Mouse (Mus musculus): ENCODE measurements around the gene Odf3l2. TPM values are rescaled to one million over a fixed set of nuclear protein-coding genes. Genes with fewer than 3 reads are reported as not detected.

The Odf3l2 gene
- total RNA-seq, 2 experiments from 2014 or later: 56.6 to 180 TPM

- DNase-seq: peak; percentile 57
- intact Hi-C loops (cut with DNase I): loop anchor here (5.0 kb wide), 1 partner anchor 35 kb away; the partner anchor contains the start of gene Odf3l2
- peak overlapping the region; percentile 36 for H3K4me3 ChIP-seq
- TF ChIP-seq CTCF (IDR thresholded peaks at IDR 0.05): peak; percentile 52
- no peak overlapping the region for H3K27ac ChIP-seq
Measured at GRCm38 (mm10) chr10:79612192-79613135, 33.1 kb downstream of the Odf3l2 start.

DNA sequence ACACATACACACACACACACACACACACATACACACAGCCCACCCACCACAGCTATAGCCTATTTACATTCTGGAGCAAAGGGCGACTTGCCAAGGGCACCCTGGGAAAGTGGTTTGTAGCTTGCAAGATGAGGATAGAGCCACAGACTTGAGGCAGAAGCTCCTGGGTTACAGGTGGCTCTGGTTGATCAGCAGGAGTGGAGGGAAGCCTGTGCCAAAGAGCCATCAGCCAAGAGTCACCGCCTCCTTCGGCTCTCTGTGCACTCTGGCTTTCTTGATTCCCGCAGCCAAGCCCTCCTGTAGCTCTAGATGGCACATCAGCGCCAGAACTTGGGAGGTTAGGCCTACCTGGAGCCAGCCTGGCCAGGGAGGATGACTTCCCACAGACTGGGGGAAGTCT is 34.2 kb downstream of the Odf3l2 start:
- TF ChIP-seq CTCF (IDR thresholded peaks at IDR 0.05): no peak
- DNase-seq: no peak
- Histone ChIP-seq H3K27ac (no peak overlapping the region), H3K4me3 (no peak overlapping the region)
- intact Hi-C loops (cut with DNase I): loop anchor here (5.0 kb wide), 1 partner anchor 36 kb away; the partner anchor contains the start of gene Odf3l2

DNA sequence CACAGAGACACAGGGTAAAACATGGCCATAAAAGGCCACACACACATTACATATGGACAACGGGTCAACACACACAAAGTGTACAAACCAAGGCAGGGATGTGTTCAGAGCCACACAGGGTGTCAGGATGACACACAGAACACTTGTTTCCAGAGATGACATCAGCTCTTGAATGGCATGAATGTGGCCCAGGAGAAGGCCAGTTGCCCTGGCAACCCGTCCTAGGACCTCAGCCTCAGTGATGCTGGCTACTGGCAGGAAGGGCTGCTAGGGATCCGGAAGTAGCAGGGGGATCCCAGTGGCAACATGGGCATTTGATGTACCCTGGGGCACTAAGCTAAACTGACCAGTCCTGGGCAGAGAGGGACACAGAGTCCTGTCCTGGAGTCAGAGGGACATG is 36.3 kb downstream of the Odf3l2 start:
- Histone ChIP-seq H3K4me3 (no peak overlapping the region), H3K27ac (no peak overlapping the region)
- intact Hi-C loops (cut with DNase I): no loop called here
- DNase-seq: no peak
- TF ChIP-seq CTCF (IDR thresholded peaks at IDR 0.05): no peak

DNA sequence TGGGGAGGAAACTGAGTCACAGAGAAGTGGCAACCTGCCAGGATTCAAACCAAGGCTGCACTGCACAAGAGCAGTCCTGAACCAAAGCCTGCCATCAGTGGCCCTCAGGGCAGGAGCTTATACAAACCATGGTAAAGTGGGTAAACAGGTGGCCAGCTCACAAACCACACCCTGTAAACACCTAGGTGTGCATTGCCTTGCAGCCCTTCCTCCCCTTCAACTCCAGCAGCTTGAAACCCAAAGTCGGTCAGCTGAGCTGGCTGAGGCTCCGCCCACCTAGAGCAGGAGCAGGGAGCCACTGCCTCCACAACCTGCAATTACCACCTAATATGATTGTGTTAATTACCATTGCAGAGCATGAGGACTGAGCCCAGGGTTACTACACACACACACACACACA is 37.6 kb downstream of the Odf3l2 start:
- no peak for TF ChIP-seq CTCF (IDR thresholded peaks at IDR 0.05)

DNA sequence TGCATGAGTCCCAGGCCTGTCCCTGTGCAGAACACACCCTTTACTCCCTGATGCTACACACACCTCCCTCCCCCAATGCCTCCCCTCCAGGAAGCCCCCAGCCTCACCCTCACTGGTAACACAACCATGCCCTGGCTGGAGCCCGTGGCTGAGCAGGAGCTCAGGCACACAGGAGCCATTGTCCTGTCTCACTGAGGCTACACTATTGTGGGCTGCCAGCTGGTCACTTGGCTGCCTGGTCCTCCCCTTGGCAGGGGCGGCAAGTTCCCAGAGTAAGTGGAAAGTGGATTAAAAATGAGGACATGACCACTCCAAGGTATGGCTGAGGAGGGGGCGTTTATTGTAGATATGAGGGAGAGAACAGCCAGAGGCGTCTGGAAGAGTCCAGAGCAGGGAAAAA is 39.0 kb downstream of the Odf3l2 start:
- no peak overlapping the region for H3K27ac ChIP-seq
- no peak overlapping the region for H3K4me3 ChIP-seq
- DNase-seq: no peak
- no peak for TF ChIP-seq CTCF (IDR thresholded peaks at IDR 0.05)
- intact Hi-C loops (cut with DNase I): no loop called here

More for the DNA sequence above, 37.6 kb downstream of the Odf3l2 start:
- DNase-seq: no peak
- Histone ChIP-seq H3K27ac (no peak overlapping the region), H3K4me3 (no peak overlapping the region)
- intact Hi-C loops (cut with DNase I): no loop called here

- Histone ChIP-seq H3K4me3 (no peak overlapping the region), H3K27ac (no peak overlapping the region)
- TF ChIP-seq CTCF (IDR thresholded peaks at IDR 0.05): no peak
- intact Hi-C loops (cut with DNase I): no loop called here
- DNase-seq: no peak
Measured at GRCm38 (mm10) chr10:79597936-79598230, 47.7 kb downstream of the Odf3l2 start.

- Histone ChIP-seq H3K27ac (no peak overlapping the region), H3K4me3 (no peak overlapping the region)
- DNase-seq: no peak
- intact Hi-C loops (cut with DNase I): no loop called here
- TF ChIP-seq CTCF (IDR thresholded peaks at IDR 0.05): no peak
Measured at GRCm38 (mm10) chr10:79597051-79597935, 48.2 kb downstream of the Odf3l2 start.

DNA sequence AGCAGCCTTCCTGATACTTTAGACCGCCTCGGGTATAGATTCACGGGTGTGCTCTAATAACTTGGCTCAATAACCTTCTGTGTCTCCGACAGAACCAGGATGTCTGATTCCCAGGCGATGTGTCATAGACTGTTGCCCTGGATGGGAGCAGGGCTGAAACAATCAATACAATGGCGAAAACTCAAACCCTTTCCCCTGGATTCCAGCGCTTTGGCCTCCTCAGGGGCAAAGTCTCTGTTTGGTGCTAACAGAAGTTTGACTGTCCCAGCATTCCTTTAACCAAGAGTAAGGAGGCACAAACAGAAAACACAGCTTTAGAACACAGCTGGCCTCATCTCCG is 50.0 kb downstream of the Odf3l2 start:
- Histone ChIP-seq H3K27ac (no peak overlapping the region), H3K4me3 (no peak overlapping the region)
- no peak for TF ChIP-seq CTCF (IDR thresholded peaks at IDR 0.05)
- intact Hi-C loops (cut with DNase I): loop anchor here (1.0 to 2.0 kb wide), 2 partner anchors 69 to 73 kb away; partner anchors contain the start of genes Madcam1 and Tpgs1
- no peak for DNase-seq

- TF ChIP-seq CTCF (IDR thresholded peaks at IDR 0.05): peak; percentile 92
Measured at GRCm38 (mm10) chr10:79594872-79595589, 50.5 kb downstream of the Odf3l2 start.

DNA sequence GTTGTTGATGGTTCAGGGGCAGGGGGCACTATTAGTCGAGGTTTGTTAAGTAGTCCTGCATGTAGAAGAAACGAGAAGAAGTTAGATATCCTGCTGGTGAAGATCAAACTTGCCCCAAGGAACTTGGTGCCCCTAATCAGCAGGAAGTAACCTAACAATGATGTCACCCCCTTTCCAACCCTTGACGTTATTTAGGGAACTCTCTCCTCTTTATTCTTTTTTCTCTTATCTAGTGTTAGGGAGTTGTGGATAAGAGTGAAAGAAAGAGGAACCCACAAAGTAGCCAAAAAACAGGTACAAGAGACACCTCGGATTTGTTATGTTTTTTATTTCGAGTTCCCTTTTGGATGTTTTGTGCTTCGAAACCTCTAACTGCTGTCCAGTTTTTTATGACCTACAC is 51.4 kb downstream of the Odf3l2 start:
- H3K4me3 ChIP-seq: no peak overlapping the region
- TF ChIP-seq CTCF (IDR thresholded peaks at IDR 0.05): no peak
- intact Hi-C loops (cut with DNase I): loop anchor here (2.0 kb wide), 1 partner anchor 75 kb away; the partner anchor contains the start of gene Tpgs1
- no peak for DNase-seq
- no peak overlapping the region for H3K27ac ChIP-seq

More at GRCm38 (mm10) chr10:79594872-79595589, 50.5 kb downstream of the Odf3l2 start:
- Histone ChIP-seq H3K27ac (no peak overlapping the region), H3K4me3 (no peak overlapping the region)
- DNase-seq: peak; percentile 62
- intact Hi-C loops (cut with DNase I): loop anchor here (1.0 to 2.0 kb wide), 2 partner anchors 69 to 74 kb away; partner anchors contain the start of genes Madcam1 and Tpgs1

GRCm38 (mm10) chr10:79590702-79591101 is 54.8 kb downstream of the Odf3l2 start:
- TF ChIP-seq CTCF (IDR thresholded peaks at IDR 0.05): no peak

More at GRCm38 (mm10) chr10:79590702-79591101, 54.8 kb downstream of the Odf3l2 start:
- Histone ChIP-seq H3K27ac (no peak overlapping the region), H3K4me3 (no peak overlapping the region)
- no peak for DNase-seq
- intact Hi-C loops (cut with DNase I): no loop called here

Other genes with a start within 250 kb of the Odf3l2 start
- not detected for gene Vmn2r83, start 177.0 kb downstream of the Odf3l2 start, total RNA-seq (2021)
- gene Plpp2, start 111.9 kb downstream of the Odf3l2 start, total RNA-seq (2021): under 1 TPM; 0.71 to 0.73 TPM
- 10 to 100 TPM; 15.8 to 18.9 TPM for gene Mier2, start 90.5 kb downstream of the Odf3l2 start, total RNA-seq (2021)
- not detected for gene Theg, start 58.4 kb downstream of the Odf3l2 start, total RNA-seq (2021)
- gene C2cd4c, start 31.7 kb downstream of the Odf3l2 start, total RNA-seq (2021): under 1 TPM; 0.20 to 0.51 TPM
- gene Shc2, start 7.8 kb downstream of the Odf3l2 start, total RNA-seq (2021): 1 to 10 TPM; 3.2 to 7.5 TPM
- not detected for gene Madcam1, start 18.8 kb upstream of the Odf3l2 start, total RNA-seq (2021)
- gene Tpgs1, start 23.6 kb upstream of the Odf3l2 start, total RNA-seq (2021): 10 to 100 TPM; 18.4 to 19.2 TPM
- gene Cdc34, start 36.5 kb upstream of the Odf3l2 start, total RNA-seq (2021): 100 to 1,000 TPM; 366 to 415 TPM
- gene Gzmm, start 43.3 kb upstream of the Odf3l2 start, total RNA-seq (2021): 1 to 10 TPM; 7.2 to 9.8 TPM
- gene Bsg, start 58.8 kb upstream of the Odf3l2 start, total RNA-seq (2021): 100 to 1,000 TPM; 650 to 652 TPM
- gene Hcn2, start 70.9 kb upstream of the Odf3l2 start, total RNA-seq (2021): under 1 TPM; 0.47 to 0.84 TPM
- gene Polrmt, start 100.8 kb upstream of the Odf3l2 start, total RNA-seq (2021): 10 to 100 TPM; 27.0 to 40.8 TPM
- not detected for gene Fgf22, start 109.3 kb upstream of the Odf3l2 start, total RNA-seq (2021)
- gene Rnf126, start 121.2 kb upstream of the Odf3l2 start, total RNA-seq (2021): 10 to 100 TPM; 46.1 to 53.6 TPM
- gene Fstl3, start 131.5 kb upstream of the Odf3l2 start, total RNA-seq (2021): 1 to 10 TPM; 1.0 to 1.5 TPM
- gene Prss57, start 145.2 kb upstream of the Odf3l2 start, total RNA-seq (2021): not detected
- 10 to 100 TPM; 18.1 to 23.0 TPM for gene Palm, start 147.8 kb upstream of the Odf3l2 start, total RNA-seq (2021)
- not detected for gene Misp, start 175.3 kb upstream of the Odf3l2 start, total RNA-seq (2021)
- 10 to 100 TPM; 18.8 to 25.1 TPM for gene Ptbp1, start 208.7 kb upstream of the Odf3l2 start, total RNA-seq (2021)
- not detected for gene Prtn3, start 228.7 kb upstream of the Odf3l2 start, total RNA-seq (2021)
- gene Plppr3, start 228.9 kb upstream of the Odf3l2 start, total RNA-seq (2021): under 1 TPM in 1 of 2 experiments, not detected in 1; 0.17 TPM
- gene Elane, start 240.5 kb upstream of the Odf3l2 start, total RNA-seq (2021): not detected
- 10 to 100 TPM; 12.9 to 77.1 TPM for gene Cfd, start 245.1 kb upstream of the Odf3l2 start, total RNA-seq (2021)